Mouse (Mus musculus): ENCODE measurements around the gene Tnni2.

The Tnni2 gene

GRCm38 (mm10) chr7:142430160-142430678, 11.4 kb upstream of the Tnni2 start:
- no peak for DNase-seq (ENCODE audit: low spot score in 2 of 2)

- no peak for DNase-seq (ENCODE audit: low spot score in 2 of 2)
Observed at GRCm38 (mm10) chr7:142431106-142431505, 10.5 kb upstream of the Tnni2 start.

GRCm38 (mm10) chr7:142433623-142434022, 8.0 kb upstream of the Tnni2 start:
- no peak for DNase-seq (ENCODE audit: low spot score in 2 of 2)

GRCm38 (mm10) chr7:142434137-142434865, 7.3 kb upstream of the Tnni2 start, which contains the start of gene Syt8:
Syt8 (plus strand) TSS chr7:142434850.
- DNase-seq (ENCODE audit: low spot score in 2 of 2), result peak; percentile 71 to 79

- DNase-seq (ENCODE audit: low spot score in 2 of 2), result peak; percentile 58 to 76
Observed at GRCm38 (mm10) chr7:142435524-142435923, 6.1 kb upstream of the Tnni2 start.

GRCm38 (mm10) chr7:142437324-142437723, 4.3 kb upstream of the Tnni2 start:
- DNase-seq (ENCODE audit: low spot score in 2 of 2), result peak; percentile 84 to 87

GRCm38 (mm10) chr7:142439966-142440365, 1.6 kb upstream of the Tnni2 start:
- no peak for DNase-seq (ENCODE audit: low spot score in 2 of 2)

- DNase-seq (ENCODE audit: low spot score in 2 of 2), result peak in 1 of 2 experiments; percentile 45
Observed at GRCm38 (mm10) chr7:142440657-142441114, 922 bp upstream of the Tnni2 start.

GRCm38 (mm10) chr7:142442081-142442907, 686 bp downstream of the Tnni2 start:
- no peak for DNase-seq (ENCODE audit: low spot score in 2 of 2)

- DNase-seq (ENCODE audit: low spot score in 2 of 2), result no peak
Observed at GRCm38 (mm10) chr7:142442908-142443420, 1.4 kb downstream of the Tnni2 start.

GRCm38 (mm10) chr7:142443474-142443873, 1.9 kb downstream of the Tnni2 start:
- DNase-seq (ENCODE audit: low spot score in 2 of 2), result no peak

GRCm38 (mm10) chr7:142444171-142444570, 2.6 kb downstream of the Tnni2 start:
- no peak for DNase-seq (ENCODE audit: low spot score in 2 of 2)

GRCm38 (mm10) chr7:142445324-142445723, 3.7 kb downstream of the Tnni2 start:
- DNase-seq (ENCODE audit: low spot score in 2 of 2), result no peak

GRCm38 (mm10) chr7:142446264-142446663, 4.7 kb downstream of the Tnni2 start:
- no peak for DNase-seq (ENCODE audit: low spot score in 2 of 2)

- DNase-seq (ENCODE audit: low spot score in 2 of 2), result no peak
Observed at GRCm38 (mm10) chr7:142449038-142449617, 7.5 kb downstream of the Tnni2 start.

GRCm38 (mm10) chr7:142454706-142455105, 13.1 kb downstream of the Tnni2 start:
- no peak for DNase-seq (ENCODE audit: low spot score in 2 of 2)

GRCm38 (mm10) chr7:142455251-142455650, 13.6 kb downstream of the Tnni2 start:
- DNase-seq (ENCODE audit: low spot score in 2 of 2), result no peak

GRCm38 (mm10) chr7:142456806-142457205, 15.2 kb downstream of the Tnni2 start:
- DNase-seq (ENCODE audit: low spot score in 2 of 2), result no peak

GRCm38 (mm10) chr7:142457227-142457811, 15.7 kb downstream of the Tnni2 start:
- no peak for DNase-seq (ENCODE audit: low spot score in 2 of 2)

- DNase-seq (ENCODE audit: low spot score in 2 of 2), result no peak
Observed at GRCm38 (mm10) chr7:142458026-142458425, 16.4 kb downstream of the Tnni2 start.

- no peak for DNase-seq (ENCODE audit: low spot score in 2 of 2)
Observed at GRCm38 (mm10) chr7:142458676-142459298, 17.2 kb downstream of the Tnni2 start.
